Mouse (Mus musculus) heart, postnatal 0 days (tissue): Measurements from ENCODE around the gene Dgka. TPM values are rescaled to one million over a fixed set of nuclear protein-coding genes. Genes with fewer than 3 reads are reported as not detected.
A peak's percentile ranks its signal among the peaks of the same experiment; 100 is the strongest.
"Not testable (repeated sequence)": the region's sequence is repeated elsewhere in the genome, so short reads cannot be mapped to it uniquely, and the experiment has no call there.

Experiments
- ATAC-seq: fragments of 200-750 bp; cut with Nextera tagmentation; 2 replicates; pipeline ENCODE4 v1.8.0; 2017; ENCODE audit warnings: low read depth, moderate number of reproducible peaks, moderate library complexity; ENCODE audit not compliant: insufficient read depth
- DNase-seq: peaks from one replicate; pipeline ENCODE4 v3.0.0-alpha.2; 2016; ENCODE audit warnings: low spot score
- H3K27ac ChIP-seq: fragments of 300-500 bp; sonication (generic); 2 replicates; pipeline ENCODE4 v1.5.1; 2014; ENCODE audit warnings: low read depth, mild to moderate bottlenecking
- H3K27me3 ChIP-seq: fragments of 300-500 bp; sonication (generic); 2 replicates; pipeline ENCODE4 v1.6.1; 2014; ENCODE audit warnings: low read length, mixed read lengths; ENCODE audit not compliant: control insufficient read depth, insufficient read depth
- H3K36me3 ChIP-seq: fragments of 300-500 bp; sonication (generic); replicated peaks from 2 replicates; pipeline ENCODE4 v1.6.1; 2014; ENCODE audit warnings: low read length, mixed read lengths; ENCODE audit not compliant: control insufficient read depth, insufficient read depth
- H3K4me1 ChIP-seq: fragments of 300-500 bp; sonication (generic); 2 replicates; pipeline ENCODE4 v1.6.1; 2014; ENCODE audit warnings: antibody characterized with exemption; ENCODE audit not compliant: control insufficient read depth, insufficient read depth
- H3K4me2 ChIP-seq: fragments of 300-500 bp; sonication (generic); 2 replicates; pipeline ENCODE4 v1.6.1; 2014; ENCODE audit warnings: low read depth, mild to moderate bottlenecking, low read length, moderate library complexity
- H3K4me3 ChIP-seq: fragments of 300-500 bp; sonication (generic); 2 replicates; pipeline ENCODE4 v1.5.1; 2014; ENCODE audit warnings: low read depth, low read length
- H3K9ac ChIP-seq: fragments of 300-500 bp; sonication (generic); replicated peaks from 2 replicates; pipeline ENCODE4 v1.6.1; 2014; ENCODE audit warnings: low read depth, low read length, mixed read lengths
- H3K9me3 ChIP-seq: fragments of 300-500 bp; sonication (generic); replicated peaks from 2 replicates; pipeline ENCODE4 v1.6.1; 2016; ENCODE audit warnings: low read length; ENCODE audit not compliant: control insufficient read depth
- CTCF ChIP-seq: IDR thresholded peaks from 2 replicates; pipeline ENCODE4 v1.5.1; 2016; ENCODE audit warnings: antibody characterized with exemption, control low read depth, low read depth
- EP300 ChIP-seq: IDR thresholded peaks from 2 replicates; pipeline ENCODE4 v1.6.1; 2016; ENCODE audit warnings: antibody characterized with exemption, low read depth
- WGBS: fragments of 180-500 bp; shearing (Covaris S2); extraction: QIAGEN DNeasy Blood & Tissue Kit; methylation state at CpG from one replicate; pipeline ENCODE4 v1.1.7; 2014; 5-methylcytosine and 5-hydroxymethylcytosine counted together
- polyA plus RNA-seq: library from polyadenylated mRNA; unstranded; fragments of >200 nt; fragmentation: Nextera tagmentation; extraction: Ambion mirVana; gene quantifications from 2 replicates; pipeline ENCODE4 v1.2.1, GENCODE M21; 2015
- total RNA-seq: library from RNA; depleted of rRNA; stranded (reverse); fragments of >200 nt; gene quantifications from 2 replicates; pipeline ENCODE4 v1.2.3, GENCODE M21; 2014; ENCODE audit warnings: low replicate concordance

Gene Dgka
- total and polyA plus RNA-seq, 2 experiments from 2014 or later, result 4.8 to 5.2 TPM

DNA sequence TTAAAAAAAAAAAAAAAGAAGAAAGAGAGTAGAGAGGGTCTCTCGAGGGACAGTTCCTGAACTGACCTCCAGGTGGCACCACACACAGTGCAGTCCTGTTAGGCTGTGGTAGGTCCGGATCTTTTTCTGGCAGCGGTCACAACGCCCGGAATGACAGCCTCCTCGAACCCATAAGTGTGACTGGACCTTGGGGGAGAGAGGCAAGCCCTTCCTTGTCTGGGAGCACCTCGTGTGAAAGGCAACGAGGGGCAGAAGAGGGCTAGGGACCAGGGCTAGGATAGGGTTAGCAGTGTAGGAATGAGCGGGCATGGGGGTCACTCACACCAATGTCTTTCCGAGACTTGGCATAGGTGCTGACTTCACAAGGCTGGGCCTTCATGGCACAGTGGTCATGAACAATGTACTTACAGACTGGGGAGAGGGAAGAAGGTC, 13.6 kb downstream of the Dgka start:
- Histone ChIP-seq H3K9me3 (no peaks in the 10 kb centered on the region), H3K4me2 (peak overlapping the region; percentile 20; the same call in 1 of the 2 replicates), H3K27me3 (no peaks in the 10 kb centered on the region), H3K4me3 (no peak overlapping the region), H3K36me3 (peaks cover 37% of the 10 kb centered on the region), H3K9ac (no peak overlapping the region; the same call in 1 of the 2 replicates), H3K27ac (no peak overlapping the region), H3K4me1 (no peaks in the 10 kb centered on the region)
- peak; percentile 55; the same call in 1 of the 2 replicates for ATAC-seq
- TF ChIP-seq CTCF, result peak; percentile 84
- no peak for TF ChIP-seq EP300
- DNase-seq, result peak; percentile 59
- 17% methylated on average over 10 of the region's 10 CpGs for WGBS

GRCm38 (mm10) chr10:128728059-128728458, 16.6 kb downstream of the Dgka start:
- ATAC-seq (no peak), DNase-seq (no peak)
- H3K36me3 ChIP-seq, result peaks cover 23% of the 10 kb centered on the region
- no peaks in the 10 kb centered on the region for H3K4me1 ChIP-seq
- H3K4me2 ChIP-seq, result no peak overlapping the region
- no peaks in the 10 kb centered on the region for H3K9me3 ChIP-seq
- H3K4me3 ChIP-seq, result no peak overlapping the region
- TF ChIP-seq EP300 (no peak), CTCF (no peak)
- H3K27me3 ChIP-seq, result no peaks in the 10 kb centered on the region
- no peak overlapping the region for H3K9ac ChIP-seq
- H3K27ac ChIP-seq, result no peak overlapping the region
- WGBS, result 73% methylated on average over 5 of the region's 5 CpGs

DNA sequence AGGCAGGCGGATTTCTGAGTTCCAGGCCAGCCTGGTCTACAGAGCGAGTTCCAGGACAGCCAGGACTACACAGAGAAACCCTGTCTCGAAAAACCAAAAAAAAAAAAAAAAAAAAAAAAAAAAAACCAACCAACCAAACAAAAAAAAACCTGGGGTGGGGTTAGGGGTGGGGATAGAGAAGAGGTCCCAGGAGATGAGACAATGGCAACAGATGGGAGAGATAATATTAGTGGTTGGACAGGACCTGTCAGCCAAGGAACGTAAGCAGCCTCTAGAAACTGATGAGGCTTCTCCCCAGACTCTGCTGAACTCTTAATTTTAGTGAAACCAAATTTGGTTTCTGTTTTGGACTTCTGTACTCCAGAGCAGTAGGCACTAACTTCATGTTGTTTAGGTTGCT, 19.2 kb downstream of the Dgka start:
- not testable (repeated sequence) for ATAC-seq, H3K4me2 ChIP-seq, H3K27me3 ChIP-seq, H3K4me3 ChIP-seq, H3K9ac ChIP-seq, H3K9me3 ChIP-seq, H3K27ac ChIP-seq, H3K4me1 ChIP-seq, DNase-seq
- peaks cover 19% of the 10 kb centered on the region for H3K36me3 ChIP-seq
- 78% methylated on average over 3 of the region's 4 CpGs for WGBS

- TF ChIP-seq CTCF, result no peak
- TF ChIP-seq EP300, result no peak
- DNase-seq (no peak), ATAC-seq (no peak)
- no peaks in the 10 kb centered on the region for H3K27me3 ChIP-seq
- no peaks in the 10 kb centered on the region for H3K9me3 ChIP-seq
- 80% methylated on average over 19 of the region's 19 CpGs for WGBS
- H3K4me3 ChIP-seq, result no peak overlapping the region
- H3K4me1 ChIP-seq, result no peaks in the 10 kb centered on the region
- H3K4me2 ChIP-seq, result no peak overlapping the region
- H3K27ac ChIP-seq, result no peak overlapping the region
- H3K9ac ChIP-seq, result no peak overlapping the region
- no peaks in the 10 kb centered on the region for H3K36me3 ChIP-seq
Measured at GRCm38 (mm10) chr10:128715559-128716537, 28.8 kb downstream of the Dgka start.

GRCm38 (mm10) chr10:128711318-128711717, 33.3 kb downstream of the Dgka start:
- not testable (repeated sequence) for DNase-seq, H3K4me2 ChIP-seq, H3K27ac ChIP-seq, H3K4me3 ChIP-seq, ATAC-seq, H3K9me3 ChIP-seq, H3K36me3 ChIP-seq, H3K4me1 ChIP-seq, H3K27me3 ChIP-seq, H3K9ac ChIP-seq
- WGBS, result 90% methylated on average over 7 of the region's 7 CpGs
